Mouse (Mus musculus) myocyte (in vitro differentiated cells): ENCODE data around the gene Aox3. TPM values are rescaled to one million over a fixed set of nuclear protein-coding genes. Genes with fewer than 3 reads are reported as not detected.

Experiments used
- H3K27me3 ChIP-seq: one replicate; pipeline ENCODE4 v1.6.1; 2011; ENCODE audit not compliant: control insufficient read depth, insufficient read depth, insufficient read length
- H3K36me3 ChIP-seq: one replicate; pipeline ENCODE4 v1.6.1; 2011; ENCODE audit not compliant: control insufficient read depth, insufficient read depth
- H3K4me2 ChIP-seq: one replicate; pipeline ENCODE4 v1.6.1; 2011; ENCODE audit warnings: low read depth, control low read depth
- H3K4me3 ChIP-seq: one replicate; pipeline ENCODE4 v1.5.1; 2011; ENCODE audit warnings: mild to moderate bottlenecking, control low read depth, moderate library complexity
- H3K79me2 ChIP-seq: one replicate; pipeline ENCODE4 v1.6.1; 2011; ENCODE audit not compliant: control insufficient read depth, insufficient read depth
- H3ac ChIP-seq: one replicate; pipeline ENCODE4 v1.6.1; 2011; ENCODE audit not compliant: control insufficient read depth, insufficient read length
- CEBPB ChIP-seq: IDR thresholded peaks from 2 replicates; pipeline ENCODE4 v1.6.1; 2011; ENCODE audit warnings: mild to moderate bottlenecking, moderate library complexity; ENCODE audit not compliant: poor library complexity, insufficient read depth, severe bottlenecking
- E2F4 ChIP-seq: IDR thresholded peaks from one replicate; pipeline ENCODE4 v1.6.1; 2011; ENCODE audit warnings: mild to moderate bottlenecking, control low read depth, moderate library complexity; ENCODE audit not compliant: insufficient read depth
- MAX ChIP-seq: IDR thresholded peaks from one replicate; pipeline ENCODE4 v1.6.1; 2011; ENCODE audit warnings: low read depth, mild to moderate bottlenecking, control low read depth
- MYOD1 ChIP-seq, 3 experiments: IDR thresholded peaks; one replicate each; pipeline ENCODE4 v1.6.1; 2011; ENCODE audit warnings: control low read depth in 2 of 3, low read depth in 2 of 3, mild to moderate bottlenecking in 2 of 3, moderate library complexity in 1 of 3; ENCODE audit not compliant: insufficient read length in 2 of 3, control insufficient read depth in 1 of 3
- MYOG ChIP-seq, 3 experiments: IDR thresholded peaks; one replicate each; pipeline ENCODE4 v1.6.1; 2011; ENCODE audit warnings: control low read depth in 2 of 3, low read depth in 2 of 3, mild to moderate bottlenecking in 2 of 3; ENCODE audit not compliant: insufficient read length in 2 of 3, control insufficient read depth in 1 of 3, insufficient read depth in 1 of 3
- POLR2A ChIP-seq: IDR thresholded peaks from one replicate; pipeline ENCODE4 v1.6.1; 2011; ENCODE audit warnings: low read depth, mild to moderate bottlenecking, control low read depth, moderate library complexity; ENCODE audit not compliant: insufficient read length
- POLR2AphosphoS2 ChIP-seq: IDR thresholded peaks from one replicate; pipeline ENCODE4 v1.6.1; 2011; ENCODE audit warnings: low read depth, control low read depth; ENCODE audit not compliant: insufficient read length
- REST ChIP-seq: IDR thresholded peaks from one replicate; pipeline ENCODE4 v1.6.1; 2011; ENCODE audit warnings: mild to moderate bottlenecking, control low read depth, moderate library complexity; ENCODE audit not compliant: insufficient read depth, insufficient read length
- SRF ChIP-seq: IDR thresholded peaks from one replicate; pipeline ENCODE4 v1.6.1; 2011; ENCODE audit warnings: low read depth; ENCODE audit not compliant: control insufficient read depth, insufficient read length
- TCF12 ChIP-seq: IDR thresholded peaks from one replicate; pipeline ENCODE4 v1.6.1; 2011; ENCODE audit warnings: mild to moderate bottlenecking, control low read depth; ENCODE audit not compliant: poor library complexity, insufficient read depth, severe bottlenecking
- TCF3 ChIP-seq: IDR thresholded peaks from one replicate; pipeline ENCODE4 v1.6.1; 2011; ENCODE audit warnings: low read depth, control low read depth; ENCODE audit not compliant: insufficient read length
- USF1 ChIP-seq: IDR thresholded peaks from one replicate; pipeline ENCODE4 v1.6.1; 2011; ENCODE audit warnings: low read depth, mild to moderate bottlenecking, control low read depth, moderate library complexity
- polyA plus RNA-seq: library from polyadenylated mRNA; unstranded; fragments of >200 nt; fragmentation: generic; extraction: Trizol; gene quantifications from one replicate; pipeline ENCODE4 v1.2.1, GENCODE M21; 2012; ENCODE audit warnings: missing spikeins

Aox3 gene
- polyA plus RNA-seq, 1 experiment: not detected

- no peak for TF ChIP-seq E2F4
- no peak for TF ChIP-seq POLR2AphosphoS2
- no peak for TF ChIP-seq MAX
- TF ChIP-seq USF1: no peak
- Histone ChIP-seq H3K4me2 (no peak overlapping the region), H3K79me2 (no peaks in the 10 kb centered on the region), H3ac (no peak overlapping the region), H3K36me3 (peaks cover 27% of the 10 kb centered on the region), H3K27me3 (no peaks in the 10 kb centered on the region), H3K4me3 (no peak overlapping the region)
These were observed 41.9 kb upstream of the Aox3 start for GRCm38 (mm10) chr1:58071006-58071405.

- H3ac ChIP-seq: no peak overlapping the region
- H3K4me2 ChIP-seq: no peak overlapping the region
- no peak overlapping the region for H3K4me3 ChIP-seq
- H3K36me3 ChIP-seq: peaks cover 28% of the 10 kb centered on the region
- TF ChIP-seq MYOD1 (IDR thresholded peaks at IDR 0.05; ENCODE audit: control insufficient read depth in 1 of 3, insufficient read length in 2 of 3, low read depth in 2 of 3): no peak
- TF ChIP-seq POLR2AphosphoS2: no peak
- no peak for TF ChIP-seq CEBPB
- no peak for TF ChIP-seq TCF12
- TF ChIP-seq MAX: no peak
- TF ChIP-seq POLR2A: no peak
- no peak for TF ChIP-seq USF1
- TF ChIP-seq E2F4: no peak
- TF ChIP-seq REST: no peak
- no peak for TF ChIP-seq SRF
- no peak for TF ChIP-seq MYOG (IDR thresholded peaks at IDR 0.05; ENCODE audit: control insufficient read depth in 1 of 3, insufficient read depth in 1 of 3, insufficient read length in 2 of 3, low read depth in 2 of 3)
- TF ChIP-seq TCF3: no peak
- H3K79me2 ChIP-seq: no peaks in the 10 kb centered on the region
- no peaks in the 10 kb centered on the region for H3K27me3 ChIP-seq
These were observed 41.4 kb upstream of the Aox3 start for GRCm38 (mm10) chr1:58071509-58071908.

GRCm38 (mm10) chr1:58072416-58072815 lies 40.5 kb upstream of the Aox3 start:
- no peaks in the 10 kb centered on the region for H3K79me2 ChIP-seq
- no peak overlapping the region for H3ac ChIP-seq
- H3K27me3 ChIP-seq: no peaks in the 10 kb centered on the region
- H3K36me3 ChIP-seq: peaks cover 31% of the 10 kb centered on the region
- no peak overlapping the region for H3K4me2 ChIP-seq
- no peak overlapping the region for H3K4me3 ChIP-seq
- TF ChIP-seq POLR2A (no peak), REST (no peak), TCF3 (no peak), SRF (no peak), TCF12 (no peak), CEBPB (no peak), MYOD1 (IDR thresholded peaks at IDR 0.05; ENCODE audit: control insufficient read depth in 1 of 3, insufficient read length in 2 of 3, low read depth in 2 of 3) (no peak), E2F4 (no peak), POLR2AphosphoS2 (no peak), MYOG (IDR thresholded peaks at IDR 0.05; ENCODE audit: control insufficient read depth in 1 of 3, insufficient read depth in 1 of 3, insufficient read length in 2 of 3, low read depth in 2 of 3) (no peak), MAX (no peak), USF1 (no peak)

GRCm38 (mm10) chr1:58072991-58073730 lies 39.8 kb upstream of the Aox3 start:
- Histone ChIP-seq H3ac (no peak overlapping the region), H3K4me2 (no peak overlapping the region), H3K27me3 (no peaks in the 10 kb centered on the region), H3K79me2 (no peaks in the 10 kb centered on the region), H3K36me3 (peaks cover 31% of the 10 kb centered on the region), H3K4me3 (no peak overlapping the region)
- TF ChIP-seq MYOD1 (IDR thresholded peaks at IDR 0.05; ENCODE audit: control insufficient read depth in 1 of 3, insufficient read length in 2 of 3, low read depth in 2 of 3) (no peak), REST (no peak), MYOG (IDR thresholded peaks at IDR 0.05; ENCODE audit: control insufficient read depth in 1 of 3, insufficient read depth in 1 of 3, insufficient read length in 2 of 3, low read depth in 2 of 3) (no peak), E2F4 (no peak), POLR2AphosphoS2 (no peak)

- Histone ChIP-seq H3K4me3 (no peak overlapping the region), H3K36me3 (peaks cover 32% of the 10 kb centered on the region), H3K79me2 (no peaks in the 10 kb centered on the region), H3K27me3 (no peaks in the 10 kb centered on the region), H3K4me2 (no peak overlapping the region), H3ac (no peak overlapping the region)
- no peak for TF ChIP-seq CEBPB
- no peak for TF ChIP-seq MYOD1 (IDR thresholded peaks at IDR 0.05; ENCODE audit: control insufficient read depth in 1 of 3, insufficient read length in 2 of 3, low read depth in 2 of 3)
These were observed 38.7 kb upstream of the Aox3 start for GRCm38 (mm10) chr1:58074266-58074665.
